Mouse (Mus musculus): ENCODE measurements around the gene Alkbh3.

Gene Alkbh3

GRCm38 (mm10) chr2:93953726-93954125 lies 56.9 kb downstream of the Alkbh3 start:
- DNase-seq, result peak; percentile 56

- no peak for DNase-seq
Observed at GRCm38 (mm10) chr2:93946976-93947375, 63.6 kb downstream of the Alkbh3 start.

- no peak for DNase-seq
Observed at GRCm38 (mm10) chr2:93944855-93945254, 65.8 kb downstream of the Alkbh3 start.

- no peak for DNase-seq
Observed at GRCm38 (mm10) chr2:93944099-93944498, 66.5 kb downstream of the Alkbh3 start.

- DNase-seq, result no peak
Observed at GRCm38 (mm10) chr2:93941670-93942069, 68.9 kb downstream of the Alkbh3 start.

- DNase-seq, result no peak
Observed at GRCm38 (mm10) chr2:93938534-93938933, 72.1 kb downstream of the Alkbh3 start.

Data from right cerebral cortex, postnatal 4 days (tissue).